Mouse (Mus musculus) retina, embryonic 14.5 days (tissue): ENCODE data around the gene Tex13c1.

ENCODE experiments used
- DNase-seq: peaks from one replicate; pipeline ENCODE4 v3.0.0-alpha.2; 2015; ENCODE audit warnings: low spot score

Gene Tex13c1

DNA sequence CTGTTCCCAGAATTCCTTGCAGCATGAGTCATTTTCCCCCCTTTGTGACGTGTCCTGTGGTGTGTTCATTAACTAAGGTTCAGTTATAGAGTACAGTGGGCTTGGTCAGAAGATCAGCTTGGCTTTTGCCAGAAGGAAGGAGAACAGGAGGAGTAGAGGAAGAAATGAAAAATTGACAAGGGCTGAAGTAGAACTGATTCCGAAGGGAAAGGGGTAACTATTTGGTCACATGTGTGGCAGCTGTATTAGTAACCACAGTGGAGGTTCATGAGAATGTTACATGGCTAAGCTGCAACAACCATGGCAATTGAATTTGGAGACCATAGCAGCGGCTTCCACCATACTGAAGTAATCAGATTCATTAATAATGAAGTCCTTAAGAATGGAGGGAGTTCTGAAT lies at the start of gene Tex13c1:
TSS of gene Tex13c1 (plus strand) at position 301 of the 400 bp plus-strand sequence.
- no peak for DNase-seq
